In the genomic region with DNA sequence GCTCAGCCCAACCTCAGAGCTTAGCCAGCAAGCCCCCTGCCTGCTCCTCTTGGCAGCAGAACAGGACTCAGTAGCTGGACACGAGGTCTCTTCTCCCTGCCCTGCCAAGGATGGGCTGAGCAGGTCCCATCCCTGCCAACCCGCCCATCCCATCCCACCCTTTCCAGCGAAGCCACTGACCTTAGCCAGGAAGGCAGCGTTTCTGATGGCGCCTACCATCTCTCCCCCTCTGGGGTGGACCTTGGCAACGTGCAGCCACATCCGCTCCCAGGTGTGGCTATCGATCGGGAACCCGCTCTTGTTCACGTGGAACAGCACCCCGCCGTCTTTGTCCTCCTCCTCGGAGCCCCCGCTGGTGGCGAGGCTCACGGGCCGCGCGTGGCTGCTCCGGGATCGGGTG, we compare ENCODE assay signal across 9 mouse cellular contexts. TPM values are rescaled to one million over a fixed set of nuclear protein-coding genes. Genes with fewer than 3 reads are reported as not detected.
DNase-seq lines count a peak whose midpoint lies in the region; ATAC-seq and TF ChIP-seq lines count a peak whose summit lies in the region.
"Had no signal": no experiment of that assay in that cellular context is flagged by ENCODE, and none has a peak within 500 bp of the region (broad histone marks: within the 10 kb centered on the region; RNA-seq: fewer than 3 reads in every experiment).

No protein-coding gene starts in this region.

- peaks cover 2% of the 10 kb centered on the region; the same call in 1 of the 2 replicates for H3K79me2 ChIP-seq in MEL (ENCODE audit: control insufficient read depth, insufficient read depth, low read length, poor library complexity)

- no peaks in the 10 kb centered on the region for H3K9me3 ChIP-seq in heart, embryonic 15.5 days (replicated peaks)
- no peaks in the 10 kb centered on the region for H3K9me3 ChIP-seq in MEL (replicated peaks; ENCODE audit: insufficient read depth, low read length)
- H3K9me3 ChIP-seq in forebrain, embryonic 14.5 days (replicated peaks; ENCODE audit: control insufficient read depth, low read length) = no peaks in the 10 kb centered on the region

- under 1% methylated on average over 22 of the region's 22 CpGs for WGBS in heart, embryonic 15.5 days
- WGBS in forebrain, embryonic 14.5 days = under 1% methylated on average over 22 of the region's 22 CpGs

- TF ChIP-seq POLR2A in MEL (IDR thresholded peaks at IDR 0.05; ENCODE audit: control insufficient read depth in 1 of 2, insufficient read depth in 1 of 2, low read depth in 1 of 2, low read length in 2 of 2, poor library complexity in 1 of 2) = no peak

- no peaks in the 10 kb centered on the region for H3K27me3 ChIP-seq in heart, embryonic 15.5 days
- H3K27me3 ChIP-seq in MEL (ENCODE audit: control insufficient read depth in 1 of 2, insufficient read depth in 2 of 2, low read length in 2 of 2) = no peaks in the 10 kb centered on the region
- no peaks in the 10 kb centered on the region for H3K27me3 ChIP-seq in forebrain, embryonic 14.5 days (replicated peaks; ENCODE audit: control insufficient read depth, insufficient read depth, low read length)
- H3K27me3 ChIP-seq: Patski had no signal

- peak overlapping the region; percentile 97 for H3K4me2 ChIP-seq in heart, embryonic 15.5 days
- peak overlapping the region; percentile 94 for H3K4me2 ChIP-seq in forebrain, embryonic 14.5 days (ENCODE audit: low read length)

- no peak for TF ChIP-seq RAD21 in MEL (IDR thresholded peaks at IDR 0.05; ENCODE audit: low read depth, low read length)

- DNase-seq in heart, adult 8-10 months (ENCODE audit: low spot score) = no peak
- DNase-seq in MEL (ENCODE audit: low read depth, low spot score) = no peak
- peak; percentile 41 for DNase-seq in forebrain, embryonic 14.5 days (ENCODE audit: low spot score)
- DNase-seq in mesoderm, embryonic 11.5 days (ENCODE audit: low read depth, low spot score) = peak; percentile 33
- DNase-seq in adrenal gland, adult 8-10 months = no peak
- no peak for DNase-seq in thymus, adult 18-20 months
- no peak for DNase-seq in urinary bladder, postnatal 25 days (ENCODE audit: low spot score)

- ATAC-seq in heart, embryonic 15.5 days (replicated peaks; ENCODE audit: insufficient number of reproducible peaks, insufficient read depth, low FRiP score, low read depth) = no peak
- peak; percentile 17 for ATAC-seq in forebrain, embryonic 14.5 days

- H3K36me3 ChIP-seq in heart, embryonic 15.5 days = peaks cover 9% of the 10 kb centered on the region; the same call in 1 of the 2 replicates
- no peaks in the 10 kb centered on the region for H3K36me3 ChIP-seq in MEL (ENCODE audit: control insufficient read depth in 1 of 2, insufficient read depth in 2 of 2, low read length in 2 of 2)
- H3K36me3 ChIP-seq in forebrain, embryonic 14.5 days (ENCODE audit: control insufficient read depth, insufficient read depth, low read length) = peaks cover 18% of the 10 kb centered on the region

- H3K9ac ChIP-seq in heart, embryonic 15.5 days = peak overlapping the region; percentile 76
- peak overlapping the region; percentile 80 for H3K9ac ChIP-seq in MEL (ENCODE audit: control insufficient read depth, low read depth, low read length, poor library complexity, severe bottlenecking)
- peak overlapping the region; percentile 94 for H3K9ac ChIP-seq in forebrain, embryonic 14.5 days (ENCODE audit: low read length)

- TF ChIP-seq CTCF in MEL (IDR thresholded peaks at IDR 0.05 in 2 of 3, conservative IDR thresholded peaks at IDR 0.05 in 1 of 3; ENCODE audit: control insufficient read depth in 1 of 3, insufficient read depth in 1 of 3, low read depth in 2 of 3, low read length in 3 of 3, poor library complexity in 1 of 3, severe bottlenecking in 1 of 3) = no peak

- peaks cover 49% of the 10 kb centered on the region for H3K4me1 ChIP-seq in heart, embryonic 15.5 days (replicated peaks)
- no peaks in the 10 kb centered on the region; a peak in 2 of 4 replicates for H3K4me1 ChIP-seq in MEL (ENCODE audit: control insufficient read depth in 1 of 2, insufficient read depth in 2 of 2, low read length in 2 of 2)
- H3K4me1 ChIP-seq in forebrain, embryonic 14.5 days (ENCODE audit: control insufficient read depth, insufficient read depth, low read length) = peaks cover 13% of the 10 kb centered on the region

- H3K4me3 ChIP-seq in heart, embryonic 15.5 days = peak overlapping the region; percentile 73
- H3K4me3 ChIP-seq in MEL (ENCODE audit: control insufficient read depth in 1 of 2, insufficient read depth in 1 of 2, low read depth in 2 of 2, low read length in 2 of 2) = peak overlapping the region; percentile 58 to 87
- peak overlapping the region; percentile 71 for H3K4me3 ChIP-seq in forebrain, embryonic 14.5 days (ENCODE audit: low read depth, low read length)

- no peak for TF ChIP-seq EP300 in MEL (IDR thresholded peaks at IDR 0.05; ENCODE audit: low read depth in 1 of 2, low read length in 2 of 2)

- peak overlapping the region; percentile 92 for H3K27ac ChIP-seq in heart, embryonic 15.5 days
- no peak overlapping the region for H3K27ac ChIP-seq in MEL (ENCODE audit: control insufficient read depth, low read depth, low read length)
- peak overlapping the region; percentile 92 for H3K27ac ChIP-seq in forebrain, embryonic 14.5 days (ENCODE audit: low read depth, low read length)

TF ChIP-seq in MEL, 35 proteins besides CTCF, POLR2A, EP300 and RAD21:
- TF ChIP-seq NELFE (IDR thresholded peaks at IDR 0.05; ENCODE audit: low read depth, low read length) (peak; percentile 1; the same call in 1 of the 2 replicates), NRF1 (IDR thresholded peaks at IDR 0.05; ENCODE audit: insufficient read depth, low read depth, low read length, poor library complexity, severe bottlenecking) (no peak)

RNA-seq across cellular contexts. Expression of gene Vash2, which starts 1.1 kb away (rescaled TPM):
- polyA plus RNA-seq in heart, embryonic 15.5 days (2015; fragmentation: Nextera tagmentation; extraction: Ambion mirVana) = 44.5 and 45.9 TPM in 2 replicates
- total RNA-seq in heart, adult 8-10 months (2022) = 1 to 10 TPM in 1 of 4 experiments, under 1 TPM in 3; 0.08 to 1.0 (median 0.27) TPM
- total RNA-seq in MEL (2012; rRNA removed) = 2.6 and 3.3 TPM in 2 replicates
- polyA plus RNA-seq in MEL (2012; ENCODE audit: insufficient read depth in 1 of 2, insufficient read length in 2 of 2, low read depth in 1 of 2, low replicate concordance in 2 of 2, missing spikeins in 1 of 2) = 1 to 10 TPM in 1 of 2 experiments, not detected in 1; 9.8 TPM
- 77.3 and 98.6 TPM in 2 replicates for polyA plus RNA-seq in forebrain, embryonic 14.5 days (2014; fragmentation: Nextera tagmentation; extraction: Ambion mirVana)
- under 1 TPM in 3 of 4 experiments, not detected in 1; 0.10 to 0.27 (median 0.25) TPM for total RNA-seq in adrenal gland, adult 8-10 months (2022)

RNA-seq across cellular contexts. Expression of gene Flvcr1, which starts 48.0 kb away (rescaled TPM):
- polyA plus RNA-seq in heart, embryonic 15.5 days (2015; fragmentation: Nextera tagmentation; extraction: Ambion mirVana) = 2.6 and 3.4 TPM in 2 replicates
- 1 to 10 TPM; 3.5 to 6.5 (median 4.0) TPM for total RNA-seq in heart, adult 8-10 months (2022)
- total RNA-seq in MEL (2012; rRNA removed) = 27.7 and 36.9 TPM in 2 replicates
- polyA plus RNA-seq in MEL (2012; ENCODE audit: insufficient read depth in 1 of 2, insufficient read length in 2 of 2, low read depth in 1 of 2, low replicate concordance in 2 of 2, missing spikeins in 1 of 2) = 10 to 100 TPM in 1 of 2 experiments, not detected in 1; 19.1 TPM
- polyA plus RNA-seq in forebrain, embryonic 14.5 days (2014; fragmentation: Nextera tagmentation; extraction: Ambion mirVana) = 6.0 and 8.4 TPM in 2 replicates
- total RNA-seq in adrenal gland, adult 8-10 months (2022) = 10 to 100 TPM; 12.4 to 20.8 (median 16.6) TPM

RNA-seq across cellular contexts. Expression of gene Angel2, which starts 53.1 kb away (rescaled TPM):
- polyA plus RNA-seq in heart, embryonic 15.5 days (2015; fragmentation: Nextera tagmentation; extraction: Ambion mirVana) = 29.3 and 30.1 TPM in 2 replicates
- 10 to 100 TPM; 24.0 to 30.2 (median 26.4) TPM for total RNA-seq in heart, adult 8-10 months (2022)
- 25.1 TPM in 2 replicates for total RNA-seq in MEL (2012; rRNA removed)
- 10 to 100 TPM in 1 of 2 experiments, not detected in 1; 33.7 TPM for polyA plus RNA-seq in MEL (2012; ENCODE audit: insufficient read depth in 1 of 2, insufficient read length in 2 of 2, low read depth in 1 of 2, low replicate concordance in 2 of 2, missing spikeins in 1 of 2)
- polyA plus RNA-seq in forebrain, embryonic 14.5 days (2014; fragmentation: Nextera tagmentation; extraction: Ambion mirVana) = 57.4 and 60.6 TPM in 2 replicates
- 10 to 100 TPM; 50.5 to 75.4 (median 65.5) TPM for total RNA-seq in adrenal gland, adult 8-10 months (2022)

RNA-seq across cellular contexts. Expression of gene Spata45, which starts 58.4 kb away (rescaled TPM):
- polyA plus RNA-seq in heart, embryonic 15.5 days (2015; fragmentation: Nextera tagmentation; extraction: Ambion mirVana) = not detected in 2 replicates
- total RNA-seq in heart, adult 8-10 months (2022) = not detected
- total RNA-seq in MEL (2012; rRNA removed) = not detected in 2 replicates
- polyA plus RNA-seq in MEL (2012; ENCODE audit: insufficient read depth in 1 of 2, insufficient read length in 2 of 2, low read depth in 1 of 2, low replicate concordance in 2 of 2, missing spikeins in 1 of 2) = under 1 TPM in 1 of 2 experiments, not detected in 1; 0.75 TPM
- polyA plus RNA-seq in forebrain, embryonic 14.5 days (2014; fragmentation: Nextera tagmentation; extraction: Ambion mirVana) = not detected in 2 replicates
- total RNA-seq in adrenal gland, adult 8-10 months (2022) = not detected
- polyA plus RNA-seq: Patski had no signal

Comparison
In these comparisons a context has a peak if more than half of its experiments do, and no peak if none do; other contexts are left out.
1. DNase-seq: peak in forebrain, embryonic 14.5 days (single experiment) and mesoderm, embryonic 11.5 days (single experiment); none in heart, adult 8-10 months (single experiment), MEL (single experiment), adrenal gland, adult 8-10 months (single experiment), thymus, adult 18-20 months (0 of 2) and urinary bladder, postnatal 25 days (single experiment).
2. Peak in every context shown above with its lines, with median percentiles within 50 percentile points of each other: H3K4me3 ChIP-seq and H3K9ac ChIP-seq.